ENCODE assay signal across 12 mouse cellular contexts in the genomic region with DNA sequence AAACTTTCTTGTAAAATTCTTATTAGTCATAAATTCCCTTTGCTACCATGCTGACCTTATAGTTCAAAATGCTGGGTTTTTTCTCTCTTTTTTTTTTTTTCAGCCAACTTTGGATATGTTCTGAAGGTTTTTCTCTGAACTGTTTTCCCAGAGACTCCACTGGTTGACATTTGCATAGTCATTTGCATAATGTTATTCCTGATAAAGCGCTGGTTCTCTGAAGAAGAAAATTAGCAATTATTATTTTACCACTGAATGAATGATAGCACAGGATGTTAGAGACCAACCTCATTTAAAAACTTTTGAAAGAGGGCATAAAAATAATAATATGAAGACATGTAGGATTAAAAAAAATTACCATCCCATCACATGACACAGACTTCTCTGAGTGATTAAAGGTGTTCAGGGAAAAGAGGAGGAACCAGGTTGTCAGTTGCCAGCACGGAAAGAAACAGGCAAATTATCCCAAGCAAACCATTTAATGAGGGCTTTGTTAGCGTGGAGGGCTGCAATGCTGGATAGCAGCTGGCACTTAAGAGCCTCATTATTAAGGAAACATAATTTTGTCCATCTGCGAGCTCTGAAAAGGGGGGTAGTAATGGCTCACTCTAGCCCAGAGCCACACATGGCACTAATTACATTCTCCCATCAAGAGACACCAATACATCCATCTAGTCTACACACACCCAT.
DNase-seq lines count a peak whose midpoint lies in the region; ATAC-seq and TF ChIP-seq lines count a peak whose summit lies in the region.
"Had no signal": no experiment of that assay in that cellular context is flagged by ENCODE, and none has a peak within 500 bp of the region (broad histone marks: within the 10 kb centered on the region; RNA-seq: fewer than 3 reads in every experiment).

No protein-coding gene starts in this region.

- DNase-seq in lung, postnatal 0 days (ENCODE audit: low spot score) = no peak
- no peak for DNase-seq in lung, adult 18-20 months
- DNase-seq in hindbrain, embryonic 10.5 days (ENCODE audit: low spot score) = no peak
- DNase-seq in midbrain, embryonic 11.5 days (ENCODE audit: low spot score, missing footprints) = no peak
- DNase-seq in gastrocnemius, postnatal 4 days (ENCODE audit: low spot score in 2 of 2) = no peak
- DNase-seq in urinary bladder, adult 18-20 months (ENCODE audit: low spot score in 2 of 2) = no peak
- no peak for DNase-seq in gastrocnemius, postnatal 36 days
- DNase-seq: right cerebral cortex, postnatal 25 days had no signal

- TF ChIP-seq EP300 in lung, postnatal 0 days (IDR thresholded peaks at IDR 0.05) = no peak

- H3K4me3 ChIP-seq in lung, postnatal 0 days (ENCODE audit: low read depth, low read length) = no peak overlapping the region
- H3K4me3 ChIP-seq in hindbrain, embryonic 10.5 days = no peak overlapping the region
- no peak overlapping the region for H3K4me3 ChIP-seq in midbrain, embryonic 11.5 days (ENCODE audit: low read depth, low read length)
- H3K4me3 ChIP-seq in heart, embryonic 11.5 days (ENCODE audit: low read depth, low read length) = no peak overlapping the region
- H3K4me3 ChIP-seq: heart, embryonic 12.5 days; kidney, embryonic 15.5 days; megakaryocyte, embryonic 14.5 days had no signal

- no peaks in the 10 kb centered on the region for H3K9me3 ChIP-seq in lung, postnatal 0 days (ENCODE audit: low read length)
- no peaks in the 10 kb centered on the region for H3K9me3 ChIP-seq in hindbrain, embryonic 10.5 days
- H3K9me3 ChIP-seq in midbrain, embryonic 11.5 days (ENCODE audit: control insufficient read depth, low read length) = no peaks in the 10 kb centered on the region
- no peaks in the 10 kb centered on the region for H3K9me3 ChIP-seq in heart, embryonic 11.5 days (replicated peaks; ENCODE audit: control insufficient read depth, low read length)
- H3K9me3 ChIP-seq: heart, embryonic 12.5 days; kidney, embryonic 15.5 days; megakaryocyte, embryonic 14.5 days had no signal

- peak; percentile 54 for ATAC-seq in lung, postnatal 0 days
- ATAC-seq in midbrain, embryonic 11.5 days (ENCODE audit: low FRiP score) = peak; percentile 92
- no peak for ATAC-seq in heart, embryonic 11.5 days (replicated peaks; ENCODE audit: insufficient number of reproducible peaks, low FRiP score, low TSS enrichment)

- intact Hi-C loops in gastrocnemius, postnatal 36 days (cut with DNase I) = loop anchor here (10.0 kb wide), 1 partner anchor 445 kb away; no protein-coding TSS in a partner anchor

- H3K9ac ChIP-seq in lung, postnatal 0 days (replicated peaks; ENCODE audit: low read depth) = no peak overlapping the region
- no peak overlapping the region for H3K9ac ChIP-seq in midbrain, embryonic 11.5 days (ENCODE audit: low read length)
- no peak overlapping the region for H3K9ac ChIP-seq in heart, embryonic 11.5 days (ENCODE audit: low read depth, low read length)
- H3K9ac ChIP-seq: heart, embryonic 12.5 days; kidney, embryonic 15.5 days had no signal

- no peaks in the 10 kb centered on the region for H3K4me1 ChIP-seq in lung, postnatal 0 days (ENCODE audit: insufficient read depth, low read depth, low read length)
- peaks cover 2% of the 10 kb centered on the region; the same call in 1 of the 2 replicates for H3K4me1 ChIP-seq in hindbrain, embryonic 10.5 days (replicated peaks)
- H3K4me1 ChIP-seq in midbrain, embryonic 11.5 days (ENCODE audit: control insufficient read depth, insufficient read depth, low read length) = no peaks in the 10 kb centered on the region
- no peaks in the 10 kb centered on the region for H3K4me1 ChIP-seq in heart, embryonic 11.5 days (ENCODE audit: control insufficient read depth, insufficient read depth, low read length)
- H3K4me1 ChIP-seq: kidney, embryonic 15.5 days; megakaryocyte, embryonic 14.5 days had no signal

- H3K27ac ChIP-seq in lung, postnatal 0 days (ENCODE audit: low read length) = no peak overlapping the region
- H3K27ac ChIP-seq in hindbrain, embryonic 10.5 days = 0 out of 2 replicates have a peak overlapping the region, but pooled peaks have one; percentile 29
- 0 out of 2 replicates have a peak overlapping the region, but pooled peaks have one; percentile 35 for H3K27ac ChIP-seq in midbrain, embryonic 11.5 days (ENCODE audit: low read depth, low read length)
- no peak overlapping the region for H3K27ac ChIP-seq in heart, embryonic 11.5 days (ENCODE audit: low read depth, low read length)
- H3K27ac ChIP-seq: kidney, embryonic 15.5 days had no signal

- no peak for TF ChIP-seq CTCF in lung, postnatal 0 days (IDR thresholded peaks at IDR 0.05)

- no peak overlapping the region for H3K4me2 ChIP-seq in lung, postnatal 0 days (replicated peaks; ENCODE audit: low read depth, low read length)
- no peak overlapping the region for H3K4me2 ChIP-seq in midbrain, embryonic 11.5 days
- H3K4me2 ChIP-seq in heart, embryonic 11.5 days = no peak overlapping the region
- H3K4me2 ChIP-seq: heart, embryonic 12.5 days; kidney, embryonic 15.5 days had no signal

- H3K27me3 ChIP-seq in lung, postnatal 0 days (replicated peaks; ENCODE audit: insufficient read depth, low read length) = no peaks in the 10 kb centered on the region
- no peaks in the 10 kb centered on the region for H3K27me3 ChIP-seq in hindbrain, embryonic 10.5 days (ENCODE audit: insufficient read depth, poor library complexity, severe bottlenecking)
- H3K27me3 ChIP-seq in midbrain, embryonic 11.5 days (ENCODE audit: control insufficient read depth, insufficient read depth, low read length) = no peaks in the 10 kb centered on the region
- no peaks in the 10 kb centered on the region for H3K27me3 ChIP-seq in heart, embryonic 11.5 days (ENCODE audit: control insufficient read depth, insufficient read depth, low read length)
- H3K27me3 ChIP-seq: heart, embryonic 12.5 days; kidney, embryonic 15.5 days; megakaryocyte, embryonic 14.5 days had no signal

- WGBS in lung, postnatal 0 days = 34% methylated on average over 4 of the region's 4 CpGs
- WGBS in hindbrain, embryonic 10.5 days = 40% methylated on average over 4 of the region's 4 CpGs
- WGBS in midbrain, embryonic 11.5 days = 35% methylated on average over 4 of the region's 4 CpGs
- 45% methylated on average over 4 of the region's 4 CpGs for WGBS in heart, embryonic 11.5 days (ENCODE audit: insufficient replicate concordance)

- H3K36me3 ChIP-seq in lung, postnatal 0 days (ENCODE audit: insufficient read depth, low read length) = no peaks in the 10 kb centered on the region
- H3K36me3 ChIP-seq in hindbrain, embryonic 10.5 days = no peaks in the 10 kb centered on the region
- H3K36me3 ChIP-seq in midbrain, embryonic 11.5 days (ENCODE audit: control insufficient read depth, insufficient read depth, low read length) = no peaks in the 10 kb centered on the region
- no peaks in the 10 kb centered on the region for H3K36me3 ChIP-seq in heart, embryonic 11.5 days (ENCODE audit: control insufficient read depth, insufficient read depth, low read length)
- H3K36me3 ChIP-seq: heart, embryonic 12.5 days; kidney, embryonic 15.5 days had no signal

Comparison
In these comparisons a context has a peak if more than half of its experiments do, and no peak if none do; other contexts are left out.
1. H3K27ac ChIP-seq: peak in hindbrain, embryonic 10.5 days (single experiment) and midbrain, embryonic 11.5 days (single experiment); none in lung, postnatal 0 days (single experiment) and heart, embryonic 11.5 days (single experiment).